Mouse (Mus musculus): ENCODE results near the gene Trpc7. TPM values are rescaled to one million over a fixed set of nuclear protein-coding genes. Genes with fewer than 3 reads are reported as not detected.

Gene Trpc7
- total RNA-seq, 2 experiments from 2014 or later = not detected

GRCm38 (mm10) chr13:56752474-56753191 is 143.2 kb downstream of the Trpc7 start:
- intact Hi-C loops (cut with DNase I) = no loop called here
- no peak for DNase-seq

DNA sequence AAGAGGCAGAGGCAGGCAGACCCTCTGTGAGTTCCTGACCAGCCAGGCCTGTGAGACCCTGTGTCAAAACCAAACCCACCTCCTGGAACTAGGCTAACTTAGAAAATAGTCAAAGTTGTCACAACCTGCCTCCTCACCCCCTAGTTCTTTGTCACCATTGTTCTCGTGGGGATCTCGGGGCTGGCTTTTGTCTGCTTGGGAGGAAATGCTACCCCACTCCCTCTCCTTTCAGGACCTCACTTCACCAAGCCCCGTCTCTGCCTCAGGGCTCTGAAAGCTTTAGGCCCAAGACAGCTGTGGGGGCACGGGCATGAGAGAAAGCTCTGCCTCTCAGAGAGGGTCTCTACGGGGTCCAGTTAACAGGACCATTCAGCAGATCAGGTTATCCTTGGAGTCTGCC is 144.0 kb downstream of the Trpc7 start:
- DNase-seq = no peak
- intact Hi-C loops (cut with DNase I) = no loop called here

GRCm38 (mm10) chr13:56749377-56749776 is 146.4 kb downstream of the Trpc7 start:
- intact Hi-C loops (cut with DNase I) = no loop called here
- no peak for DNase-seq

DNA sequence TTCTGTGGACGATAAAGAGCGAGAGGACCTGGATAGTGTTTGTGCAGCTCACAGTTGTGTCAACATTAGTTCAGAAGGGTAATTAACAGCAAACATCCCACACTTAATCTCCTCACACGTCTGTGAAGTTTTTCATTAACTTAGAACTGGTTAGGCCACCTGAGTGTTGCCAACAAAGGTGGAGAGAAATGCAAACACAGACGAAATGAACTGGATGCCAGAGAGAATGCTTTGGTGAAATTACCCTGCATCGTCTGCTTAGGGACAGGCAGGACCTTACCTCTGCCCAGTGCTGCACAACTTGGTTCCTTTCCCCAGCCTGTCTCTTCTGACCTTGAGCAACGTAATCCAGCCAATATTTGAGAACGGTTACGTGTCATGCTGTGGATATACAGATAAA is 148.2 kb downstream of the Trpc7 start:
- intact Hi-C loops (cut with DNase I) = no loop called here
- no peak for DNase-seq

GRCm38 (mm10) chr13:56746739-56747532 is 148.9 kb downstream of the Trpc7 start:
- no peak for DNase-seq
- intact Hi-C loops (cut with DNase I) = no loop called here

DNA sequence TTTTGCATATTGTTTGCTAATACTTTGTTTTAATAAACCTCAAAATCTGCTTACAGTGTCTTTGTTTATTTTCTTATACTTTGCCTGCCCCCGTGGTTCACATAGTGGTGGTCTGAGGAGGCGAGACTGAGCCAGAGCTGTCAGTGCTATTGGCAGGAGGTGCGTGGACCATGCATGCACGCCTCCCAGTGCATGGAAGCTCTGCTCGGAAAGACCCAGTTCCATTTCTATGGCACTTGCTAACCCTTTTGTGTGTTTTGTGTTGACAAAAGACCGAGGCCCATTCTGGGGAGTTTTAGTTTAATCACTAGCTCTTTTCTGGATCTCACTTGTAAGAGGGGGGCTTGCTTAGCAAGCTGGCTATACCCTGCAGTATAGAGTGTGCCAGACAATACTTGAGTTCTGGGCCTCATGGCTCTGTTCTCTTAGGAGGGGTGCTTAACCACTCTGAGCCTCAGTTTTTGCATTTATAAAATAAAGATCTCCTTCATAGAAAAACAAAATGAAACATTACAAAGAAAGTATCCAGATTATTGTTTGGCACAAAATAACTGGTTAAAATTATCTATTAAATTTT is 153.4 kb downstream of the Trpc7 start:
- DNase-seq = no peak
- intact Hi-C loops (cut with DNase I) = no loop called here

GRCm38 (mm10) chr13:56741691-56742090 is 154.1 kb downstream of the Trpc7 start:
- intact Hi-C loops (cut with DNase I) = no loop called here
- DNase-seq = no peak

GRCm38 (mm10) chr13:56740496-56740895 is 155.3 kb downstream of the Trpc7 start:
- intact Hi-C loops (cut with DNase I) = no loop called here
- DNase-seq = no peak

DNA sequence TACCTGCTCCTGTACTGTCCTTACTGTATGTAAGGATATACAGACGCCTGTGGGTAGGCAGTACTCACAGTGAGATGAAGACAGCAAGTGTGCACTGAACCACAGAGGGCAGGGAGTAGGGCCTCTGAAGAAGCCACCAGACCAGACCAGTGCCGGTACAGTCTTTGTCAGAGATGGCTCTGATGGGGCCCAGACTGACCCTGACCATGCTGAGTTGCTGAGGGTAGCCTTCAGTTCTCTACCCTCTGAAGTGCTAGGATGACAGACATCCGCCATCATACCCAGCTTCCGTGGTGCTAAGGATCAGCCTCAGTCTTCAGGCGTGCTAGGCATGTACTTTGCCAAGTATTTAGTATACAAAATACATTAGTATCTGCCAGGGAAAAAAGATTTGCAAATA is 156.2 kb downstream of the Trpc7 start:
- DNase-seq = no peak
- intact Hi-C loops (cut with DNase I) = loop anchor here (5.0 kb wide), 1 partner anchor 162 kb away; no protein-coding TSS in a partner anchor

DNA sequence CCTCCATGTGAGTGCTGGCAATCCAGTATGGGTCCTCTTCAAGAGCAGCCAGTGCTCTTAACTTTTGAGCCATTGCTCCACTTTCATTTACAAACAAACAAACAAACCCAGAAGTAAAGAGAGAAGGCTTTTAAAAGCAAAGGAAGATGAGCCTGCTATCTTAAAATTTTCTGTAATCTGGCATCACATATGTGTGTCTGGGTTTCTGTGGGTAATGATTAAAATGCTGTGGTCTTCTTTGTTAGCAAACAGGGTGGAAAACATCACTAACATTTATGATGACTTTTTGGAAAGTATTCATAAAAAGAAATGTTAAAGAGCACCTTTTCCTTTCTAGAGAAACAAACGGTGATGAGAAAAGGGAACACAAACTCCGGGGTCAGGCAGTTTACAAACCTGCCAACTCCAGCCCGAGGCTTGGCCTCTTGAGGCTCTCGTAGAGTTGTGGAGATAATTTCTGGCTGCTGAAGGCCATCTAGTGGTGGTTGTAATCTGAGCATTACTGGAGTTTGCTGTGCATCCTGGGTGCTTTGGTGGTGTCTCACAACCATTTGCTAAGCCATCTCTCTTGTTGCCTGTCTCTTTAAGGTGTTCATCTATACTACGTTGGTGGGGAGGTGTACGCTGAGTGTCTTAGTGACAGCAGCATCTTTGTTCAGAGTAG is 160.4 kb downstream of the Trpc7 start:
- intact Hi-C loops (cut with DNase I) = loop anchor here (2.0 to 5.0 kb wide), 2 partner anchors 158 to 179 kb away; no protein-coding TSS in a partner anchor
- peak; percentile 34 to 50 for DNase-seq

GRCm38 (mm10) chr13:56734617-56735016 is 161.2 kb downstream of the Trpc7 start:
- intact Hi-C loops (cut with DNase I) = loop anchor here (2.0 to 5.0 kb wide), 2 partner anchors 157 to 178 kb away; no protein-coding TSS in a partner anchor

DNA sequence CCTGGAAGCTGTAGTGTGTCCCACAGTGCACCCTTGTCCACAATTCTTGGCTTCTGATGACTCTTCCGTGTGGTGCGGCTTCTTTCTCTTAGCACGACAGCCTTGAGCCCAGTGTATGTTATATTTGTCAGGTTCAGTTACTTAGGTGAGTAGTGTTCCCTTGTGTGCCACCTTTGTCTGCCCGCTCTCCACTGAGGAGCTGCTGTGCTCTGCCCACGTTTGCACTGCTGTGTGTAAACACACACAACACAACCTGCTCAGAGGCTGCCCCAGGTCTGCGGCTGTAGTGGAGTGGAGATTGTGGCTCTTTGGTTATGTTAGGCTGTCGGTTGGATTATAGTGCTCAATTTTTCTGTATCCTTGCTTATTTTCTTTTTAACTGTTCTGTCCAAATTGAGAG is 166.7 kb downstream of the Trpc7 start:
- intact Hi-C loops (cut with DNase I) = no loop called here
- no peak for DNase-seq

More at GRCm38 (mm10) chr13:56734617-56735016, 161.2 kb downstream of the Trpc7 start:
- no peak for DNase-seq

DNA sequence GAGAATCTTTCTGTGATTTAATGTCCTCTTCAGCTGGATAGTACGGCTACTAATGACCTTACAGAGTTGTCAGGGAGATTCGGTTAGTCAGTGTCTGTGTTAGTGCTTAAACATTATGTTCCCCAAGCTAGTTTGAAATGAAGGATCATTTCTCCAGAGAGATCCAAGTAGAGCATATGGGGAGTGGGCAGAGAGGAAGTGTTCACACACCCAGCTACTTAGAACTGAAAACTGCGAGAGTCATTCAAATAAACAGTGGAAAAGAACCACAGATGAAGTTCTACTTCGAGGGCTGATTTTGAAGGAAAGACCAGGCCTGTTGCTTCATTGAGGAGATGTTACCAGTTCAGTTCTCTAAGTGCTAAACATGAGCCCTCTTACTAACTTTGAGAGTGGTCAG is 169.2 kb downstream of the Trpc7 start:
- DNase-seq = no peak
- intact Hi-C loops (cut with DNase I) = no loop called here

Other genes starting within 250 kb of the Trpc7 start
- gene Smad5, start 193.0 kb downstream of the Trpc7 start, total RNA-seq (2021) = 10 to 100 TPM; 38.7 to 40.2 TPM
- gene Gm45623, start 142.2 kb downstream of the Trpc7 start, total RNA-seq (2021) = 1 to 10 TPM in 1 of 2 experiments, not detected in 1; 1.1 TPM

All from heart, postnatal 14 days (tissue).